Mouse (Mus musculus) neural tube, embryonic 13.5 days (tissue): ENCODE measurements around the gene Tchhl1. TPM values are rescaled to one million over a fixed set of nuclear protein-coding genes. Genes with fewer than 3 reads are reported as not detected.
"Not testable (repeated sequence)": the region's sequence is repeated elsewhere in the genome, so short reads cannot be mapped to it uniquely, and the experiment has no call there.

Experiments
- ATAC-seq: fragments of 200-750 bp; cut with Nextera tagmentation; 2 replicates; pipeline ENCODE4 v1.8.0; 2017; ENCODE audit warnings: low read depth, mild to moderate bottlenecking, moderate TSS enrichment, moderate library complexity
- H3K27ac ChIP-seq: fragments of 300-500 bp; sonication (generic); replicated peaks from 2 replicates; pipeline ENCODE4 v1.5.1; 2015; ENCODE audit warnings: moderate library complexity, mild to moderate bottlenecking, inconsistent platforms
- H3K27me3 ChIP-seq: fragments of 300-500 bp; sonication (generic); 2 replicates; pipeline ENCODE4 v1.6.1; 2015; ENCODE audit warnings: mild to moderate bottlenecking, inconsistent platforms
- H3K36me3 ChIP-seq: fragments of 300-500 bp; sonication (generic); 2 replicates; pipeline ENCODE4 v1.6.1; 2015; ENCODE audit warnings: mild to moderate bottlenecking, inconsistent platforms
- H3K4me1 ChIP-seq: fragments of 300-500 bp; sonication (generic); replicated peaks from 2 replicates; pipeline ENCODE4 v1.6.1; 2015; ENCODE audit warnings: inconsistent platforms
- H3K4me2 ChIP-seq: fragments of 300-500 bp; sonication (generic); 2 replicates; pipeline ENCODE4 v1.6.1; 2015; ENCODE audit warnings: inconsistent platforms, mild to moderate bottlenecking, moderate library complexity
- H3K4me3 ChIP-seq: fragments of 300-500 bp; sonication (generic); 2 replicates; pipeline ENCODE4 v1.5.1; 2015; ENCODE audit warnings: mild to moderate bottlenecking, inconsistent platforms
- H3K9ac ChIP-seq: fragments of 300-500 bp; sonication (generic); 2 replicates; pipeline ENCODE4 v1.6.1; 2015; ENCODE audit warnings: moderate library complexity, mild to moderate bottlenecking, inconsistent platforms
- H3K9me3 ChIP-seq: fragments of 300-500 bp; sonication (generic); 2 replicates; pipeline ENCODE4 v1.6.1; 2016; ENCODE audit warnings: inconsistent platforms
- WGBS: fragments of 180-500 bp; shearing (Covaris S2); methylation state at CpG from one replicate; pipeline ENCODE4 v1.1.7; 2015; 5-methylcytosine and 5-hydroxymethylcytosine counted together
- polyA plus RNA-seq: library from polyadenylated mRNA; unstranded; fragments of >200 nt; fragmentation: Nextera tagmentation; extraction: Ambion mirVana; gene quantifications from 2 replicates; pipeline ENCODE4 v1.2.1, GENCODE M21; 2015

Tchhl1 gene
- polyA plus RNA-seq, 1 experiment from 2014 or later: not detected

DNA sequence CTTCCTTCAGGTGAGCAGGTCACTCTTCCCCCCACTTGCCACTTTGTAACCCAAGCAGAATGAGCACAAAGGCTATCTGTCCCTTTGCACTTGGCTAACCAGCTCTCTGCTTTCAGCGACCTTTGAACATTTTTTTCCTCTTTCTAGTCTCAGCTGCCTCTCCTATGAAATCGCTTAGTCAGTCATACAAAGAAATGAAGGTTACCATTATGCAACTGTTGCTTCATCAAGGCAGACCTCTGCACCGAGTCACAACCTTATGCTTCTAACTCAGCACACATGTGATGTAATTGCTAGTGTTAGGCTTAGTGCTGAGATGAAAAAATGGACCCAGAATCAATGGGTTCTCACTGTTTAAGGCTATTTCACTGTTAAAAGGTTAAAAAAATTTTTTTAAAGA, 1.1 kb downstream of the Tchhl1 start:
- no peaks in the 10 kb centered on the region for H3K36me3 ChIP-seq
- no peaks in the 10 kb centered on the region for H3K4me1 ChIP-seq
- no peak for ATAC-seq
- 79% methylated on average over 3 of the region's 3 CpGs for WGBS
- no peak overlapping the region for H3K4me3 ChIP-seq
- H3K27me3 ChIP-seq: no peaks in the 10 kb centered on the region
- no peak overlapping the region for H3K9ac ChIP-seq
- no peak overlapping the region for H3K27ac ChIP-seq
- no peak overlapping the region for H3K4me2 ChIP-seq
- no peaks in the 10 kb centered on the region for H3K9me3 ChIP-seq

DNA sequence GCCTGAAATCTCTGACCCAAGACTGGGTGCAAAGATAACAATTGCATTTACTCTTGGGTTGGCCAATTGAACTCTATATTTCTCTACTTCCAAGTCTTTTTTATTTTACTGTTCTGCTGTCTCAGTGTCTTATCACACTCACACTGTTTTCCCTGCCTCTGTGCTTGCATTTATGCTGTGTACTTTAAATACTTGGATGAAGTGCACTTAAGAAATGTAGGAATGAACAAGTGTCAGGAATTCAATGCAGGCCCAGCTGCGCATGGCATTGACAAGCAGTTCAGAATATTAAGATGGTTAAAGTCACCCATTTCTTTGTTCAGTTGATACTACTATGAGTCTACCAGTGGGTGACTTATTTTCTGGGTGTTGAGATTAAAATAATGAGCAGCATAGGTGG, 11.5 kb downstream of the Tchhl1 start:
- H3K4me2 ChIP-seq: no peak overlapping the region
- H3K27ac ChIP-seq: no peak overlapping the region
- H3K9me3 ChIP-seq: no peaks in the 10 kb centered on the region
- H3K9ac ChIP-seq: no peak overlapping the region
- no peaks in the 10 kb centered on the region for H3K4me1 ChIP-seq
- H3K36me3 ChIP-seq: no peaks in the 10 kb centered on the region
- no peak for ATAC-seq
- H3K27me3 ChIP-seq: no peaks in the 10 kb centered on the region
- H3K4me3 ChIP-seq: no peak overlapping the region
- WGBS: 90% methylated on average over 1 of the region's 1 CpGs

- no peak for ATAC-seq
- no peak overlapping the region for H3K4me3 ChIP-seq
- H3K9ac ChIP-seq: no peak overlapping the region
- no peak overlapping the region for H3K27ac ChIP-seq
- H3K9me3 ChIP-seq: no peaks in the 10 kb centered on the region
- no peaks in the 10 kb centered on the region for H3K36me3 ChIP-seq
- 69% methylated on average over 2 of the region's 2 CpGs for WGBS
- H3K4me2 ChIP-seq: no peak overlapping the region
- no peaks in the 10 kb centered on the region for H3K4me1 ChIP-seq
- no peaks in the 10 kb centered on the region for H3K27me3 ChIP-seq
Observed at GRCm38 (mm10) chr3:93481982-93482616, 13.5 kb downstream of the Tchhl1 start.

DNA sequence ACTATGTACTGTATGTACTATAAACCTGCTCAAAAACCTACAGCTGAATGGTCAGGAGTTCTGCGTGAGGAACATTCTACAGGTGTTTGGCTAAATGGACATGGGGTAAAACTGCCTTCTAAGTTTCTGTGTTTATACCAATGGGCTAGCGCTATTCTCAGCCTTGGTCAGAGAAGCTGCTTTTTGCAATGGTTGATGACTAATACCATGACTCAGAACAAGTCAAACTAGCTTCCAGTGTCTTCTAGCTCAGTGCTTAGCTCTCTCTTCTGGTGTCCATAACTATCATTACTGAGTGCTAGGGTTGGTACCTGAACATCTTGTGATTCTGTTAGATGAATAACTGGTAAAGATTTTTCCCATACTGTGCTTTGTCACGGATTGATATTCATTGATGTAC, 17.1 kb downstream of the Tchhl1 start:
- ATAC-seq: no peak
- 92% methylated on average over 3 of the region's 3 CpGs for WGBS
- no peak overlapping the region for H3K4me3 ChIP-seq
- no peaks in the 10 kb centered on the region for H3K9me3 ChIP-seq
- H3K9ac ChIP-seq: no peak overlapping the region
- no peaks in the 10 kb centered on the region for H3K36me3 ChIP-seq
- no peak overlapping the region for H3K4me2 ChIP-seq
- no peaks in the 10 kb centered on the region for H3K4me1 ChIP-seq
- H3K27me3 ChIP-seq: no peaks in the 10 kb centered on the region
- no peak overlapping the region for H3K27ac ChIP-seq

DNA sequence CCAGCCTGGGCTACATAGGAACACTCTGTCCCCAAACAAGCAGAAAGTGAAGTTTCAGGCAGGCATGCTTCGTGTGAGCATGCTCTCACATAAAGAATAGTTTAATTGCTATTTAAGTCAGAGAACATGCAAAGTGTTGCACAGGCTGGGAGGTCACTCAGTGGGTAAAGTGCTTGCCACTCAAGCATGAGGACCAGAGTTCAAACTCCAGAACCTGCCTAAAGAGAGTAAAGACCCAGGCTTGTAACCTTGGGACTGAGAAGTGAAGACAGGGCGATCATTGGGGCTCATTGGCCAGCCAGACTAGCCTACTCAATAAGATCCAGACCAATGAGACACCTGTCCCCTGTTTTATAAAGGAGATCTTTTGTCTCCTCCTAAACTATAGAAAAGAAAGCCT, 20.0 kb downstream of the Tchhl1 start:
- H3K4me3 ChIP-seq: no peak overlapping the region
- 82% methylated on average over 2 of the region's 2 CpGs for WGBS
- H3K36me3 ChIP-seq: no peaks in the 10 kb centered on the region
- H3K9ac ChIP-seq: no peak overlapping the region
- no peak overlapping the region for H3K27ac ChIP-seq
- H3K27me3 ChIP-seq: no peaks in the 10 kb centered on the region
- H3K4me1 ChIP-seq: no peaks in the 10 kb centered on the region
- ATAC-seq: no peak
- no peaks in the 10 kb centered on the region for H3K9me3 ChIP-seq
- H3K4me2 ChIP-seq: no peak overlapping the region

- no peak overlapping the region for H3K27ac ChIP-seq
- H3K4me1 ChIP-seq: no peaks in the 10 kb centered on the region
- H3K9ac ChIP-seq: no peak overlapping the region
- no peak for ATAC-seq
- 80% methylated on average over 3 of the region's 3 CpGs for WGBS
- no peaks in the 10 kb centered on the region for H3K9me3 ChIP-seq
- no peak overlapping the region for H3K4me2 ChIP-seq
- no peak overlapping the region for H3K4me3 ChIP-seq
- H3K36me3 ChIP-seq: no peaks in the 10 kb centered on the region
- no peaks in the 10 kb centered on the region for H3K27me3 ChIP-seq
Observed at GRCm38 (mm10) chr3:93492176-93492575, 23.6 kb downstream of the Tchhl1 start.

- H3K36me3 ChIP-seq: no peaks in the 10 kb centered on the region
- H3K27me3 ChIP-seq: no peaks in the 10 kb centered on the region
- no peak overlapping the region for H3K9ac ChIP-seq
- ATAC-seq: peak; percentile 93
- no peaks in the 10 kb centered on the region for H3K9me3 ChIP-seq
- H3K27ac ChIP-seq: no peak overlapping the region
- no peaks in the 10 kb centered on the region for H3K4me1 ChIP-seq
- no peak overlapping the region for H3K4me3 ChIP-seq
- under 1% methylated on average over 4 of the region's 4 CpGs for WGBS
- H3K4me2 ChIP-seq: no peak overlapping the region
Observed at GRCm38 (mm10) chr3:93493992-93494391, 25.4 kb downstream of the Tchhl1 start.

DNA sequence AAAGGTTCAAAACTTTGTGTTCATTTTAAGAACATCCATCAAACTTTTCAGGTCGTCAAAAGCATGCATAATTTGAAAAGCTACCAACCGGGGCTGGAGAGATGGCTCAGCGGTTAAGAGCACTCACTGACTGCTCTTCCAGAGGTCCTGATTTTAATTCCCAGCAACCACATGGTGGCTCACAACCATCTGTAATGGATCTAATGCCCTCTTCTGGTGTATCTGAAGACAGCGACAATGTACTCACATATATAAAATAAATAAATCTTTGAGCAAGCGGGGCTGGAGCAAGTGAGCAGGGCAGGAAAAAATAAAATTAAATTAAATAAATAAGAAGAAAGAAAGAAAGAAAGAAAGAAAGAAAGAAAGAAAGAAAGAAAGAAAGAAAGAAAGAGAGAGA, 26.2 kb downstream of the Tchhl1 start:
- not testable (repeated sequence) for H3K27ac ChIP-seq, H3K36me3 ChIP-seq, H3K27me3 ChIP-seq, H3K4me2 ChIP-seq, H3K9me3 ChIP-seq, H3K9ac ChIP-seq, H3K4me1 ChIP-seq, H3K4me3 ChIP-seq, ATAC-seq
- 36% methylated on average over 5 of the region's 5 CpGs for WGBS

- ATAC-seq: no peak
- Histone ChIP-seq H3K27me3 (no peaks in the 10 kb centered on the region), H3K9ac (no peak overlapping the region), H3K4me3 (no peak overlapping the region), H3K27ac (no peak overlapping the region), H3K4me1 (no peaks in the 10 kb centered on the region), H3K9me3 (peaks cover 2% of the 10 kb centered on the region; the same call in 1 of the 2 replicates), H3K4me2 (no peak overlapping the region), H3K36me3 (no peaks in the 10 kb centered on the region)
- 82% methylated on average over 3 of the region's 3 CpGs for WGBS
Observed at GRCm38 (mm10) chr3:93497131-93497530, 28.6 kb downstream of the Tchhl1 start.

DNA sequence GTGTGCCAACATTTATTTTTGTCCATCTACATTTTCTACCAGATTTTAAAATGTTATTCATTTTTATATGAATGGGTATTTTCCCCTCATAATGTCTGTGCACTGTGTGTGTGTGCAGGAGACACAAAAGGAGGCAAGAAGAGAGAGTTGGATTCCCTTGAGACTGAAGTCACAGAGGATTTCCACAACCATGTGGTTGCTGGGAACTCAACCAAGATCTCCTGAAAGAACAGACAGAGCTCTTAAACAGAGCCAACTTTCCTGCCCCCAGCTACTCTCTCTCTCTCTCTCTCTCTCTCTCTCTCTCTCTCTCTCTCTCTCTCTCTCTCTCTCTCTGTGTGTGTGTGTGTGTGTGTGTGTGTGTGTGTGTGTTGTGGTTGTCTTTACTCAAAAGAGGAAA, 30.6 kb downstream of the Tchhl1 start:
- ATAC-seq: no peak
- no peak overlapping the region for H3K4me3 ChIP-seq

GRCm38 (mm10) chr3:93504536-93505189, 36.1 kb downstream of the Tchhl1 start:
- no peak for ATAC-seq
- 83% methylated on average over 7 of the region's 7 CpGs for WGBS
- H3K27me3 ChIP-seq: no peaks in the 10 kb centered on the region

More for the DNA sequence above, 30.6 kb downstream of the Tchhl1 start:
- no peaks in the 10 kb centered on the region for H3K36me3 ChIP-seq
- no peaks in the 10 kb centered on the region for H3K27me3 ChIP-seq
- no peak overlapping the region for H3K27ac ChIP-seq
- H3K9ac ChIP-seq: no peak overlapping the region
- no peak overlapping the region for H3K4me2 ChIP-seq
- H3K9me3 ChIP-seq: peaks cover 6% of the 10 kb centered on the region; the same call in 1 of the 2 replicates
- no peaks in the 10 kb centered on the region for H3K4me1 ChIP-seq

GRCm38 (mm10) chr3:93505960-93506863, 37.7 kb downstream of the Tchhl1 start:
- Histone ChIP-seq H3K4me2 (no peak overlapping the region), H3K4me3 (no peak overlapping the region), H3K27ac (no peak overlapping the region), H3K9ac (no peak overlapping the region), H3K9me3 (peaks cover 6% of the 10 kb centered on the region; the same call in 1 of the 2 replicates), H3K36me3 (no peaks in the 10 kb centered on the region), H3K27me3 (no peaks in the 10 kb centered on the region), H3K4me1 (no peaks in the 10 kb centered on the region)
- WGBS: 47% methylated on average over 30 of the region's 30 CpGs
- ATAC-seq: no peak

More at GRCm38 (mm10) chr3:93504536-93505189, 36.1 kb downstream of the Tchhl1 start:
- H3K9ac ChIP-seq: no peak overlapping the region
- H3K27ac ChIP-seq: no peak overlapping the region
- H3K4me1 ChIP-seq: no peaks in the 10 kb centered on the region
- H3K4me3 ChIP-seq: no peak overlapping the region
- no peaks in the 10 kb centered on the region for H3K36me3 ChIP-seq
- peaks cover 6% of the 10 kb centered on the region; the same call in 1 of the 2 replicates for H3K9me3 ChIP-seq
- no peak overlapping the region for H3K4me2 ChIP-seq
